Mouse (Mus musculus): ENCODE measurements around the gene Rel. TPM values are rescaled to one million over a fixed set of nuclear protein-coding genes. Genes with fewer than 3 reads are reported as not detected.

The Rel gene
- polyA plus RNA-seq, 2 experiments: 1.7 to 2.1 TPM

GRCm38 (mm10) chr11:23772471-23772870, 1.7 kb upstream of the Rel start:
- Histone ChIP-seq H3K27ac (replicated peaks; ENCODE audit: low read depth, low read length) (no peak overlapping the region), H3K4me3 (replicated peaks; ENCODE audit: low read length) (no peak overlapping the region), H3K27me3 (ENCODE audit: control insufficient read depth, insufficient read depth, low read length) (peaks cover 5% of the 10 kb centered on the region; the same call in 1 of the 2 replicates), H3K4me1 (ENCODE audit: control insufficient read depth, insufficient read depth, low read length) (no peaks in the 10 kb centered on the region), H3K9ac (ENCODE audit: low read depth, low read length, severe bottlenecking) (no peak overlapping the region), H3K36me3 (ENCODE audit: control insufficient read depth, insufficient read depth, low read length) (no peaks in the 10 kb centered on the region), H3K4me2 (replicated peaks; ENCODE audit: low read depth, low read length, severe bottlenecking) (no peak overlapping the region), H3K9me3 (ENCODE audit: control insufficient read depth, low read length) (no peaks in the 10 kb centered on the region)
- WGBS: 25% methylated on average over 1 of the region's 1 CpGs
- no peak for DNase-seq (ENCODE audit: low spot score)
- TF ChIP-seq POLR2A (IDR thresholded peaks at IDR 0.05; ENCODE audit: borderline replicate concordance, extremely low read depth, insufficient read depth, insufficient read length): no peak
- ATAC-seq (ENCODE audit: low FRiP score, low read depth): no peak

- Histone ChIP-seq H3K27ac (replicated peaks; ENCODE audit: low read depth, low read length) (peak overlapping the region; percentile 89), H3K9ac (ENCODE audit: low read depth, low read length, severe bottlenecking) (peak overlapping the region; percentile 77), H3K9me3 (ENCODE audit: control insufficient read depth, low read length) (no peaks in the 10 kb centered on the region), H3K36me3 (ENCODE audit: control insufficient read depth, insufficient read depth, low read length) (no peaks in the 10 kb centered on the region), H3K27me3 (ENCODE audit: control insufficient read depth, insufficient read depth, low read length) (peaks cover 5% of the 10 kb centered on the region; the same call in 1 of the 2 replicates), H3K4me1 (ENCODE audit: control insufficient read depth, insufficient read depth, low read length) (no peaks in the 10 kb centered on the region), H3K4me2 (replicated peaks; ENCODE audit: low read depth, low read length, severe bottlenecking) (peak overlapping the region; percentile 79), H3K4me3 (replicated peaks; ENCODE audit: low read length) (peak overlapping the region; percentile 81)
- TF ChIP-seq POLR2A (IDR thresholded peaks at IDR 0.05; ENCODE audit: borderline replicate concordance, extremely low read depth, insufficient read depth, insufficient read length): no peak
- DNase-seq (ENCODE audit: low spot score) (no peak), ATAC-seq (ENCODE audit: low FRiP score, low read depth) (peak; percentile 31)
- WGBS: 6% methylated on average over 21 of the region's 21 CpGs
Observed at GRCm38 (mm10) chr11:23771507-23772097, 832 bp upstream of the Rel start.

GRCm38 (mm10) chr11:23770510-23770759, 335 bp downstream of the Rel start:
- peak overlapping the region; percentile 89 for H3K27ac ChIP-seq (replicated peaks; ENCODE audit: low read depth, low read length)
- under 1% methylated on average over 24 of the region's 24 CpGs for WGBS
- no peaks in the 10 kb centered on the region for H3K4me1 ChIP-seq (ENCODE audit: control insufficient read depth, insufficient read depth, low read length)
- H3K27me3 ChIP-seq (ENCODE audit: control insufficient read depth, insufficient read depth, low read length): peaks cover 5% of the 10 kb centered on the region; the same call in 1 of the 2 replicates
- H3K4me2 ChIP-seq (replicated peaks; ENCODE audit: low read depth, low read length, severe bottlenecking): peak overlapping the region; percentile 79
- H3K4me3 ChIP-seq (replicated peaks; ENCODE audit: low read length): peak overlapping the region; percentile 81
- no peak for TF ChIP-seq POLR2A (IDR thresholded peaks at IDR 0.05; ENCODE audit: borderline replicate concordance, extremely low read depth, insufficient read depth, insufficient read length)
- DNase-seq (ENCODE audit: low spot score) (no peak), ATAC-seq (ENCODE audit: low FRiP score, low read depth) (no peak)
- no peaks in the 10 kb centered on the region for H3K36me3 ChIP-seq (ENCODE audit: control insufficient read depth, insufficient read depth, low read length)
- no peaks in the 10 kb centered on the region for H3K9me3 ChIP-seq (ENCODE audit: control insufficient read depth, low read length)
- peak overlapping the region; percentile 77 for H3K9ac ChIP-seq (ENCODE audit: low read depth, low read length, severe bottlenecking)

- no peak for DNase-seq (ENCODE audit: low spot score)
- H3K9me3 ChIP-seq (ENCODE audit: control insufficient read depth, low read length): no peaks in the 10 kb centered on the region
- peak overlapping the region; percentile 77 for H3K9ac ChIP-seq (ENCODE audit: low read depth, low read length, severe bottlenecking)
- no peak for TF ChIP-seq POLR2A (IDR thresholded peaks at IDR 0.05; ENCODE audit: borderline replicate concordance, extremely low read depth, insufficient read depth, insufficient read length)
- H3K4me3 ChIP-seq (replicated peaks; ENCODE audit: low read length): peak overlapping the region; percentile 81
- H3K36me3 ChIP-seq (ENCODE audit: control insufficient read depth, insufficient read depth, low read length): no peaks in the 10 kb centered on the region
- peaks cover 5% of the 10 kb centered on the region; the same call in 1 of the 2 replicates for H3K27me3 ChIP-seq (ENCODE audit: control insufficient read depth, insufficient read depth, low read length)
- 2% methylated on average over 25 of the region's 25 CpGs for WGBS
- no peaks in the 10 kb centered on the region for H3K4me1 ChIP-seq (ENCODE audit: control insufficient read depth, insufficient read depth, low read length)
- ATAC-seq (ENCODE audit: low FRiP score, low read depth): no peak
- peak overlapping the region; percentile 79 for H3K4me2 ChIP-seq (replicated peaks; ENCODE audit: low read depth, low read length, severe bottlenecking)
- H3K27ac ChIP-seq (replicated peaks; ENCODE audit: low read depth, low read length): peak overlapping the region; percentile 89; the same call in 1 of the 2 replicates
Observed at GRCm38 (mm10) chr11:23769686-23770509, 872 bp downstream of the Rel start.

GRCm38 (mm10) chr11:23769033-23769432, 1.7 kb downstream of the Rel start:
- no peak overlapping the region for H3K27ac ChIP-seq (replicated peaks; ENCODE audit: low read depth, low read length)
- peaks cover 5% of the 10 kb centered on the region; the same call in 1 of the 2 replicates for H3K27me3 ChIP-seq (ENCODE audit: control insufficient read depth, insufficient read depth, low read length)
- TF ChIP-seq POLR2A (IDR thresholded peaks at IDR 0.05; ENCODE audit: borderline replicate concordance, extremely low read depth, insufficient read depth, insufficient read length): no peak
- H3K9ac ChIP-seq (ENCODE audit: low read depth, low read length, severe bottlenecking): no peak overlapping the region
- no peaks in the 10 kb centered on the region for H3K4me1 ChIP-seq (ENCODE audit: control insufficient read depth, insufficient read depth, low read length)
- ATAC-seq (ENCODE audit: low FRiP score, low read depth): no peak
- H3K4me3 ChIP-seq (replicated peaks; ENCODE audit: low read length): no peak overlapping the region
- no peaks in the 10 kb centered on the region for H3K36me3 ChIP-seq (ENCODE audit: control insufficient read depth, insufficient read depth, low read length)
- no peak overlapping the region for H3K4me2 ChIP-seq (replicated peaks; ENCODE audit: low read depth, low read length, severe bottlenecking)
- no peaks in the 10 kb centered on the region for H3K9me3 ChIP-seq (ENCODE audit: control insufficient read depth, low read length)
- DNase-seq (ENCODE audit: low spot score): no peak
